Mouse (Mus musculus): ENCODE data around the gene Sc5d.

Gene Sc5d

DNA sequence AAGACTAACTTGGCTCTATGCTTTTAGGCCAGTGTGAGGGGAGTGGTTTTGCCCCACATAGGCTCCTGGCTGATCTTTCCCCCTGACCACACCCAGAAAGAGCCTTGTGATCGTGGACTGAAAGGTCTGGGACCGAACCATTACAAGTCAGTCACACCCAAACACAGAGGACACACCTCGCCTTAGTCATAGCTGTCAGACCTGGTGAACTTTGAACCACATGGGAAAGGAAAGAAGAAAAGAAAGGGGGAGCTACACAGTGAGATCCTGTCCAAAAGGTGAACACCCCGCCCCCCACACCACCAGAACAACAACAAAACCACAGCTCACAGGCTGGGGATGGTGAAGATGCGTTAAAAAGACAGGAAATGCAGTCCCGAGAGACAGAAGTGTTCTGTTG, 14.9 kb downstream of the Sc5d start:
- no peak for DNase-seq

DNA sequence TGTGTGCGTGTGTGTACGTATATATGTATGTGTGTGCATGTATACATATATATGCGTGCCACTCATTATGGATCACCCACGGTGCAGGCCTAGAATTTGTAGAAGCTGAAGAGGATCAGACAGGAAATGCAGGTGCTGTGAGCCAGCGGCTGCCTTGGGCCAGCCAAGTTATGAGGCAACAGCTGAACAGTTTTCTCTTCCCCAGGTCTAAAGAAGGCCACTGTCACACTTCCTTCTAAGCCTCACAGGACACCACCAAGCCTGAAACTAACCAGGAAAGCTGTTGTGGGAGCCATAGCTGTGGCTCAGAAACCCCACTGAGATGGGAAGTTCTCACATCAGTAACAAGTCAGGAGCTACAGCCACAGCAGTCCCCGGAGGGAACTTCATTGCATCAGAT, 17.4 kb downstream of the Sc5d start:
- DNase-seq, result peak; percentile 29

DNA sequence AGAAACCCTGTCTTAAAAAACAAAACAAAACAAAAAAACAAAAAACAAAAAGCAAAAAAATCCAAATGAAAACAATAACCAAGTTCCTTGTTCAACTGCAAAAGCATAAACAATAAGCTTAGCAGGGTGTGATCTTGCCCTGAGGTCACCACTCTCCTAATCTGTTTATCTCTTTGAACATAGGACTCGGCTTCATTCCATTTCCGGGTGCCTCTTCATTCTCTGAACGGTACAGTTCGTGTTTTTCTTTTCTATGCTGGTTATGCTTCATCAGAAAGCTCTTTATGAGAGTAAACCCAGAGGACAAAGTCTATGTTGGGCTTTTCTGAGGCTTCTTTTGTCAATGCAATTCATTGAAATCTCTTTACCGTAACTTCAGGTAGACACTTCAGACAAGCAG, 19.9 kb downstream of the Sc5d start:
- DNase-seq, result no peak

DNA sequence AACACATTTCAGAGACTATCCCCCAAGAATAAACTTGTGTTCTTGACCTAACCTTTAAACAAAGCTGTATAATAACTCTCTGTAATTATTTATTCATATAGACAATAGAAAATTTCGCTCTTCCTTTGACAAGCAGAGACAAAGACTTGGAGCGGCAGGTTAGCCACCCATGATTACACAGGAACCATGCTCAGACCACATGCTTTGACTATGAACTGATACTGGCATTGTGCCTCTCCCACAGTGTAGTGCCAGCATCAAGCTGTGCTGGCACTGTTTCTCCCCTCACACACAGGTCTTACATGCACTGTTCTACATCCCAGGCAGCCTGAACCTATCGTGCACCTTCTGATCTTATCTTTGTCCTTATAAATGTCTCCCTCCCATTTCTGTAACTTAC, 23.0 kb downstream of the Sc5d start:
- DNase-seq, result no peak

DNA sequence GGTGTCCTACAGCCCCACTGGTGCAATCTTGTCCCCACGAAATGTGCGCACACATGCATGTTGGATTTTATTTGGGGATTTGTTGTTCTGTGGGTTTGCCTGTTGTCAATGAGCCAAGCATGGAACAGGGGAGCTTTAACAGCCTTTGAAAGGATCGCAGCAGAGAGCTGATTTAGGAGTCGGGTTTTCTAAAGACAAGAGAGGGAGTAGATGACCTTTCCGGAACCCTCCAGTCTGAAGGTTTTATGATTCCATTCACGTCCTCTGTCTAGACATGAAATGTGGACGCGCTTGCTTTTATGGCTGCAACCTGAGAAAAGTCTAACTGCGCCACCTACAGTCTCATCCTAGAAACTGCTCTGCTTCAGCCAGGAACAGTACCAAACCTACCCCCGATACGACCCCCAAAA, 23.5 kb downstream of the Sc5d start:
- DNase-seq, result peak; percentile 45

DNA sequence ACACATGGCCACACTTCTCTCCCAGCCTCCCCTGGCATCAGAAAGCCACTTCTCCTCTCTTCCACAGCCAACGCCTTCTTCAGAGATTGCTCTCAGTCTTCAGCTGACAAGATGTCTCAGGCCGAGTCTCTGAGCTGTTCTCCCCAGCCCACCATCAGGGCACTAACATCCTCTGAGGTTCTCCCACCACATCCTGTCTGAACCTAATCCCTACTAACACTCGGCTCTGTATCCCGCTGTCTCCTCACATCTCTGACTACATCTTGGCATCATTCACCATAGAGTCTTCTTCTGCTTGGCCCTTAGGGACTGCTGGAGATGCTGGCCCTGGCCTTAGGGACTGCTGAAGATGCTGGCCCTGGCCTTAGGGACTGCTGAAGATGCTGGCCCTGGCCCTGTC, 25.2 kb downstream of the Sc5d start:
- DNase-seq, result no peak

DNA sequence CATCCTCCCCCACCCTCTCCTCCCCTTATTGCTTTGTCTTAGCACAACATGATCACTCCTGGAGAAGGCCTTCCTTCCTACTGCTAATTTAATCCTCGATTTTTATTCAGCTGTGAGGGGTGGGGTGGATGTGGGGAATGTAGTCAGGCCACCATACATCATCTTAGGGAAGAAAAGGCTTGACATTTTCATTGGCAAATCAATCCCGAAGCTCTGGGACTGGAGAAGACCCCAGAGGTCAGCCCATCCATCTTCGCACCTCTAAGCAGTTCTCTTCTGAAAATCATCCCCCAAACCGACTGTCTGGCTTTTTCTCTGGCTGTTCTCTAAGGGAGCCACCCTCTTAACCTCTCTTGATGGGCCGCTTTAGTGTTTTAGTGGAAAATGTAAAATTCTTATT, 32.9 kb downstream of the Sc5d start:
- no peak for DNase-seq

DNA sequence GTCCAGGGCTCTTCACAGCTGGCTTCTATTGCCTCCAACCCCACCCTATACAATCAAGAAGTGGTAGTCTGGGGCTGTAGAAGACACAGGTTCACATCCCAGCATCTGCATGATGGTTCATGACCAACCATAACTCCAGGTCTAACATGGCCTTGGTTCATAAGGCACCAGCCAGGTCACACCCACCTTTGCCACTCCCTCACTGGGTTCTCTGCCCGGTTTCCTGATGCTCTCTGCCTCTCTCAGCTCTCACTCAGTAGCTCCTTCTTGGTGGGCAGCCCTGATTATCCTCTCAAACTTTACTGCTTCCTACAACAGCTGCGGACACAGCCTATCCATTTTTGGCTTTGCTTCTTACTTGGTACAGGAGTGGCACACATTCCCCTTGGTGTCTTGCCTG, 33.7 kb downstream of the Sc5d start:
- DNase-seq, result no peak

DNA sequence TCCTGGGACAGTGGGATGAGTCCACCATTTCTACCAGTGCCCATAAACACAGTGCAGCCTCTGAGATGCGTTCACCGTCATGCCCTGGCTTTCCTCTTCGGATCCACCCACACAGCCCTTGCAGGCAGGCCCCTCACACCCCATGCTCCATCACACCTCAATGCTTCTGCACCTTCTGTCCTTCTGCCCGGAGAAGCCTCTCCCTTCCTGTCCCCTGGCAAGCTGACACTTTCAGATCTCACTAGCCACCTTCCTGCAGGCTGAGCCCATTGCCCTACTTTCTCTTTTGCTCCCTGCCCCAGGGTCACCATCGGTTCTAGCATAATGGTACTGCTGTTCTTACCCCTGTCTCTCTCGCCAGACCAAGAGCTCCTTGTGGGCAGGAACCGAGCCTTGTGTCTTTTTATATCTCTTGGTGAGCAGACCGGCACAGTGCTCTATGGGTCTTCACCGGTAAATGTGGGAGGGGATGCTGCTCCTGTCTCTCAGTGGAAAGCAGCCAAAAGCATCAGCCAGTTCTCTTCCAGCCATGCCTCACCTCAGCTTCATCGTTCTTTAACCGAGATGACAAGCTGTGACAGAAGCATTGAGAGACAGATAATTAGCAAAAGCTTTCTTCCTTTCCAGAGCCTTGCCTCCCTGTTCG, 34.5 kb downstream of the Sc5d start:
- DNase-seq, result no peak

DNA sequence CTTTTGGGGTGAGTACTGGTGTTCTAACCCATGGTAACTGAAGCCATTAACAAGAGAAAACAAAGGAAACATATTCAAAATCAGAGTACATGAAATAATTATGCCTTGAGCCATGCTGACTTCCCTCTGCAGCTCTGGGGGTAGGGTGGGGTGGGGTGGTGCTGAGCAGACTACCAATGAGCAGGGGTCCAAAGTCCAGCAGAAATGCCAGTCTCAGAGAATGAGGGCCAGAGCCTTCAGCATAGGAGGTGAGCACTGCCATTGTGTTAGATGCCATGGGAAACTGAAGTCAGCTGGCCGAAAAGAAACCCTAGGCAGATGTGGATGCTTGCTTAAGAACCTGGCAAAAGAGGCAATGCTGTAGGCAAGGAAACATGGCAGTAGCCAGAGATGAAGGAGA, 36.3 kb downstream of the Sc5d start:
- no peak for DNase-seq

DNA sequence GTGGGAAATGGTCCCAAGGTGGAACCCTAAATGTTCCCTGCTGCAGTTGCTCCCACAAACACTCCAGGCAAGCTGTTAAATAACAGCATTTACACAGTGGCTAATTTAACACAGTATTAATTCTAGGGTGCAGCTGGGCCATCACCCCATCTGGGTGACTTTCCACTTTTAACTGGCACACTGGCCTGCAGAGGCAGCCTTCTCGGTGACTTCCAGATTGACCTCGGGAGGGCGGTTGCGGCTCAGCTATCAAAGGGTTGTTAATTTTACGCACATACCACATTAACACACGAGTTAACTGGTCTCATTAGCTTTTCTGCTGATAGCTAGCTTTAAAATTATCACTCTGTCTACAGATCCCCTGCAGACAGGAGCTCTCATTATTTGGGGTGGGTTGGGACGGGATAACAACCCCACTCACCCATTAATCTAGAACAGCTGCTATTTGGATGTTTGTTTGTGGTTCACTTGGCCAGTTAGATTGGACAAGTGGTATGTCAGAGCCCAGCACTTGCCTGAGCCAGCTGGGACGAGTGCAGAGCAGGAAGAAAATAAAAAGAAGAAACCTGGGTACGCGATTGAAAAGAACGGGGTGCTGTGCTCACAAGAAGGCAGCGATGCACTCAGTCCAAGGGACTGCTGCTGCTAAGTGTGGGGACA, 44.9 kb downstream of the Sc5d start:
- DNase-seq, result no peak

DNA sequence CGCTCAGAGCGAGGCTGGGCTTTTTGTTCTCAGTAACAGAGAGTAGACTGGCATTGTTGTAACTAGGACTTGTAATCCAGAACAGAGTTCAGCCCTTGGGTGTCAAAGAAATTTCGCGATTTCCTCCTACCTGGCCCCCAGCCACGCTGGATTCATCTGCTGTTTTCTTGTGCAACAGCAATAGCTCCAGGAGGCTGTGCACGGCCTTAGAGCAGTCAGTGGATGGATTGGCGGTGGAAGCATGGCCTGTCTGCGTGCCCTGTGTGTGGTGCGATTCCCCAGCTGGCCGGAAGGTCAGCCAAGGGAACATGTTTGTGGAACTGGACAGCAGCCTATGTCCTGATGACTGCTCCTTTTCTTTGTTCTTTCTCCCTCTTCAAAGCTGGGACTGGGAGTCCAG, 46.4 kb downstream of the Sc5d start:
- DNase-seq, result peak; percentile 31

DNA sequence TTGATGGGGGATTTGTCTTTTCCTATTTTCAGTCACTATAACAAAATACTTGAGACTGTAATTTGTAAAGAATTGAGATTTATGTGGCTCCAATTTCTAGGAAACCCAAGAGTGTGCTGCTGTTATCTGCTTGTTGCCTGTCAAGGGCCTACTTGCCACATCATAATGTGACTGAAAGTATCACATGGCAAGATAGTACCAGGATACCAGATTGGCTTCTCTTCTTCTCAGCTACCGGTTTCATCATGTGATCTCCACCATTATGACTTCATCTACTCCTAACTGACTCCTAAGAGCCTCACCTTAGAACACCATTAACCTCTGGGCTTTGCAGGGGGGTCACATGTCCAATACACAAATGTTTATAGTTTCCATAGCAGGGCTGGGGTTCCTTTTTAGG, 49.9 kb downstream of the Sc5d start:
- no peak for DNase-seq

DNA sequence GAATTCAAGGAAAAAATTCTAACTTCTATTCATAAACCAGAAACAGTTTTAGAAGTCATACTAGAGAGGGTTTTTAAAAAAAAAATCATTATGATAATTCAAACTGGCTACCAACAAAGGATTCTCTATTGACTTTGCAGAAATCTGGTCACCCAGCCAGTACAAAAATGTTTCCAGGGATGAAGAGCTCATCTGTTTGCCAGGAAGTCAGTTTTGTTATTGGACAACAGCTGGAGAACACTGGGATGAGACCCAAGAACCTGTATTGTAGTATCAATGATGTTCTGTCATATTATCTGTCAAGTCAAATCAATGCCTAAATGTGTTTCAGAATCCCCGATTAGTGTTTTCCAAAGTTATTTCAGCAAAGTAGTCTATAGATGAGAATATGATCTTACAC, 50.9 kb downstream of the Sc5d start:
- DNase-seq, result no peak

DNA sequence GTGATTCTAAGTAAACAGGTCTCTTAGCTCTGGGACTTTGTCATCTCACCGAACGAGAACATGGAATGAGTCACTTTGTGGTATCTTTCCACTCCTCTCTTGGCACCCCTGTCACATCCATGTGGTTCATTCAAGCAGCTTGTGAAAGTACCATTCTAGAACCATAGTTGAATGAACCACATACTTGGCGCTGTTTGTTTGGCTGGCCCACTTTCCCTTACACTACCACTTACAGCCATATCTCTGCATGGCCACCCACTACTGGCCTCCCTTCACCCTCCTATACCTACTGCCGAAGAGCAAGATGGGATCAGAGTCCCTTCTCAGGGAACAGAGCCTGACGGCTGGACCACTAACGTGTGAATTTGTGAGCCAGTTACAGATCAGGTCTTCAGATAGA, 54.4 kb downstream of the Sc5d start:
- DNase-seq, result peak; percentile 29

DNA sequence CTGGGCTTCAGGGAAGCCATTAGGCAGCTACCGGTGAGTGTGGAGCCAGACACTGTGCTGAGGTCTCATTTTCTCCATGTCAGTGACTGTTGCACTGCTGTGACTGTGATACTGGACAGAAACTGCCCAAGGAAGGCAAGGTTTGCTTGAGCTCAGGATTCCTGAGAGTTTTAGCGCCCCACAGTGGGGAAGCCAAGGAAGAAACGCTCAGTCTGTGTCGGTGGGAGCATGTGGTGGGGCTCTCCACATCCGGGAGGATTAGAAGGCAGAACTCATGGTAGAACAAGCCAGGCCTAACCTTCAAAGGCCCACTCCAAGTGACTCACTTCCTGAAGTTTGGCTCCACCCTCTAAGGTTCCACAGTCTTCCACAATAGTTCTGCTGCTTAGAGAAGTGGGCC, 55.6 kb downstream of the Sc5d start:
- peak; percentile 22 for DNase-seq

DNA sequence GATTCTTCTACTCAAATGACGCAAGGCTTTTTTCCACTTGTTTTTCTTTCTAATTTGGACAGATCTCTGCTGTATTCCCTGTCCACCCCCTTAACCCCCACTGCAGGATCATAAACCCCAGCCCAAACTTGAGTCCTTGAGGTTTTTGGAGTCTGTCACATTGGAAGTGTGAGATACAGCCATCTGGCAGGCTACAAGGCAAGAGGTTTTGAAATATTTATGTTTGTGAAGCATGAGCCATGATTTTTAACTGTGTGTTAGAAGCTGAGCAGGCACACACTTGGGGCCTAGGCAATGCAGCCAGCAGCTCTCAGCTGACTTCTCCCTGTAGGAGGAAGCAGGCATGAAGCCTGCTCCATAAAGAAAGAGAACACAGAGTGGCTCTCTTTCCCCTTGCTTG, 57.3 kb downstream of the Sc5d start:
- DNase-seq, result peak; percentile 15

DNA sequence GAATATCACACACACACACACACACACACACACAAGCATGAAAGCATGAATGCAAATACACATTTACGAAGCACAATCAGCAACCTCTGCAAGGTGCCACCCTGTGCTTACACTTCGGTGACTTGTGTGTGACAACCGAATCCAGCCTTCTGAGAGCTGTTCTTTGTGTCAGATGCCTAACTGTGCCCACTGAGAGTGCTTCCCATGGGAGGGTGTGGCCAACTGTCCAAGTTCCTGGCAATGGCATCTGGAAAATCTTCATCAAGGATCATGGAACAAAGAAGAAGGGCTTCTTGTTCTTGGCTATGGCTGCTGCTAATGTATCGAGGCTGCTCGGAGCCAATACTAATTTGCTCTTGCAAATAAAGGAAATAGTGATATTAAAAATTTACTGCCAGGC, 61.8 kb downstream of the Sc5d start:
- no peak for DNase-seq
